In genomic region chr13:101095057-101095831, GRCm38 (mm10) we compare ENCODE assay signal across 25 mouse cellular contexts.
"Had no signal": no experiment of that assay in that cellular context is flagged by ENCODE, and none has a peak within 500 bp of the region (broad histone marks: within the 10 kb centered on the region; RNA-seq: fewer than 3 reads in every experiment).

No protein-coding gene starts in this region.

- H3K4me2 ChIP-seq: heart, embryonic 12.5 days; hindbrain, embryonic 12.5 days; hindbrain, embryonic 14.5 days; limb, embryonic 13.5 days; limb, embryonic 15.5 days; liver, embryonic 12.5 days had no signal

- H3K27me3 ChIP-seq: heart, embryonic 12.5 days; hindbrain, embryonic 12.5 days; limb, embryonic 13.5 days; limb, embryonic 15.5 days; liver, embryonic 12.5 days had no signal

- H3K36me3 ChIP-seq: heart, embryonic 10.5 days; heart, embryonic 12.5 days; hindbrain, embryonic 10.5 days; hindbrain, embryonic 12.5 days; limb, embryonic 13.5 days; limb, embryonic 15.5 days; liver, embryonic 12.5 days had no signal

- H3K9ac ChIP-seq: heart, embryonic 12.5 days; hindbrain, embryonic 12.5 days; hindbrain, embryonic 14.5 days; limb, embryonic 13.5 days; limb, embryonic 15.5 days; liver, embryonic 12.5 days; liver, embryonic 14.5 days had no signal

- H3K9me3 ChIP-seq: heart, embryonic 10.5 days; hindbrain, embryonic 10.5 days; hindbrain, embryonic 12.5 days; limb, embryonic 13.5 days; limb, embryonic 15.5 days; liver, embryonic 12.5 days had no signal

- H3K4me3 ChIP-seq: gastrocnemius, adult 2 months; heart, embryonic 10.5 days; heart, embryonic 12.5 days; hindbrain, embryonic 10.5 days; hindbrain, embryonic 12.5 days; limb, embryonic 13.5 days; limb, embryonic 15.5 days; liver, embryonic 12.5 days had no signal

- DNase-seq: gastrocnemius, adult 2 months; gastrocnemius, postnatal 10 days; gastrocnemius, postnatal 25 days; heart, adult 18-20 months; heart, postnatal 10 days; heart, postnatal 4 days; kidney, adult 18-20 months; kidney, adult 9 months; kidney, postnatal 10 days; kidney, postnatal 25 days; kidney, postnatal 4 days; layer of hippocampus, adult 9-11 months; layer of hippocampus, postnatal 36 days; left cerebral cortex, postnatal 4 days had no signal

- ATAC-seq: hindbrain, embryonic 16.5 days; inflammation-experienced regulatory T-cells, adult 6 months; liver, embryonic 12.5 days had no signal

- H3K27ac ChIP-seq: gastrocnemius, adult 2 months; heart, embryonic 10.5 days; hindbrain, embryonic 10.5 days; hindbrain, embryonic 12.5 days; hindbrain, embryonic 14.5 days; limb, embryonic 13.5 days; limb, embryonic 15.5 days; liver, embryonic 12.5 days; liver, embryonic 14.5 days had no signal

- H3K4me1 ChIP-seq: heart, embryonic 10.5 days; heart, embryonic 12.5 days; hindbrain, embryonic 10.5 days; hindbrain, embryonic 12.5 days; liver, embryonic 12.5 days had no signal
